Mouse (Mus musculus) urinary bladder, postnatal 14 days (tissue): ENCODE results near the gene Speer4a.
"Not testable (repeated sequence)": the region's sequence is repeated elsewhere in the genome, so short reads cannot be mapped to it uniquely, and the experiment has no call there.

Experiments used
- DNase-seq: peaks from one replicate; pipeline ENCODE4 v3.0.0; 2021; ENCODE audit warnings: low spot score

Speer4a gene

DNA sequence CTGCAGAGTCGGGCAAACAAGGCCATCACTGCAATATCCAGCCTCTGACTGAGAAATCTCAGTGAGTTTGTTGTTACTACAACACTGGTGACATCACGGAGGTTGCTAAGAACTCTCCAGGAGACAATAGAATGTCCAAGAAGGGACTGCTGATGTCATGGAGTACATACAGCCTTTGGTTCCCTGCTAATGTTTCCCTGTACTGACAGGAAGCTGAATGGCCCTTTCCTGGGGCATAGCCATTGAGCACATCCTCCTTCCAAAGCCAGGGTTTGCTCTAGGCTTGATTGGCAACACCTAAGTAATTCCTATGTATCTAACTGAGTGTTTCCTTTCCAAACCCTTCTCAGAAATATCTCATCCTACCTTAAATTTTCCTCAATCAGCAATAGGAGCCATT, at the start of gene Speer4a:
Speer4a (minus strand) TSS at position 101 of the 400 bp plus-strand sequence.
- DNase-seq, result not testable (repeated sequence)

DNA sequence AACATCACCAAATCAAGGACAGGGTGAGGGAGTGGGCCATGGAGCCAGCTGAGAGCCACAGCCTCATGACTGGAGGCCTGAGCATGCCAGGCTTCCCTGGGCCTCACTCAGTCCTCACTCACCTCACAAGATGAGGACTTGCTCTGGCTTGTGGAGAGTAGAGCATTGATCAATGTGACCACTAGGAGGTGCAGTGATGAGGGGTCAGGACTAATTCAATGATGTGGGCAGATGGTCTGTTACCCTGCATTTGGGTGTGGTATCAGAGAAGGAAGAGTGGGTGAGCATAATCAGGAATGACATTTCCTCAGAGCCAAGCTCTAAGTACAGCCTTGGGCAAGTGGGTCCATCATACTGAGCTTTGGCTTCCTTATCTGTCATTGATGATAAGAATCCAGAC, 39.7 kb upstream of the Speer4a start:
- DNase-seq, result not testable (repeated sequence)

DNA sequence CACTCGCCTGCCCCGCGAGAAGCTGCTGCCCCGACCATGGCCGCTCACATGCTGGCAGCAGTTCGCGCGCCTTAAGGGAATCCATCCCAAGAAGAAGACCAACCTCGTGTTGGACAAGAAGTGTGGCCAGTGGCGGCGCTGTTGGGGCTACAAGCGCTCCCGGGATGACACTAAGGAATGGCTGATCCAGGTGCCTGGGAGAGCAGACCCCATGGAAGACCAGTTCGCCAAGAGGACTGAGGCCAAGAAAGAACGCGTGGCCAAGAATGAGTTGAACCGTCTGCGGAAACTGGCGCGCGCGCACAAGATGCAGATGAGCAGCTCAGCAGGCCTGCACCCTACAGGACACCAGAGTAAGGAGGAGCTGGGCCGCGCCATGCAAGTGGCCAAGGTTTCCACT, 31.4 kb upstream of the Speer4a start:
- DNase-seq, result no peak

DNA sequence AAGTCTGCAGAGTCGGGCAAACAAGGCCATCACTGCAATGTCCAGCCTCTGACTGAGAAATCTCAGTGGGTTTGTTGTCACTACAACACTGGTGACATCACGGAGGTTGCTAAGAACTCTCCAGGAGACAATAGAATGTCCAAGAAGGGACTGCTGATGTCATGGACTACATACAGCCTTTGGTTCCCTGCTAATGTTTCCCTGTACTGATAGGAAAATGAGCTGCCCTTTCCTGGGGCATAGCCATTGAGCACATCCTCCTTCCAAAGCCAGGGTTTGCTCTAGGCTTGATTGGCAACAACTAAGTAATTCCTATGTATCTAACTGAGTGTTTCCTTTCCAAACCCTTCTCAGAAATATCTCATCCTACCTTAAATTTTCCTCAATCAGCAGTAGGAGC, 19.1 kb upstream of the Speer4a start, which contains the start of gene Gm7347:
Gm7347 (minus strand) TSS at position 101 of the 400 bp plus-strand sequence.
- not testable (repeated sequence) for DNase-seq

- DNase-seq, result not testable (repeated sequence)
Measured at GRCm38 (mm10) chr5:26022816-26023215, 16.5 kb downstream of the Speer4a start, which contains the start of gene Gm5862. TSS of gene Gm5862 (minus strand) at chr5:26022916.

DNA sequence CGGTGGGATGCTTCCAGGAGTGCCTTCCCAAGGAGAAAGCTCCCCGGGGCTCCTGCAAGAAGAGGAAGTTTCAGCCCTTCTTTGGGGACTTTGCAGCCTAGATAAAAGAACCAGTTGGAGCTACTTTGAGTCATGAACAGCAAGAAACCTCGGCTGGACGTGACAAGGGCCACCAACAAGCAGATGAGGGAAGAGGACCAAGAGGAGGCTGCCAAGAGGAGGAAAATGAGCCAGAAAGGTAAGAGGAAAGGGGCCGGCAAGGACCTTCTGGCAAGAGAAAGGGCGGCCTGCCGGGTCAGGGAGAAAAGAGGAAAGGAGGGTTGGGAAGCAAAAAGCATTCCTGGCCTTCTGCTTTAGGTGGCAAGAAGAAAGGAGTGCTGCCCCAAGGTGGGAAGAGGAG, 31.7 kb downstream of the Speer4a start:
- not testable (repeated sequence) for DNase-seq

- peak; percentile 4 for DNase-seq
Measured at GRCm38 (mm10) chr5:26006937-26007695, 32.2 kb downstream of the Speer4a start.

DNA sequence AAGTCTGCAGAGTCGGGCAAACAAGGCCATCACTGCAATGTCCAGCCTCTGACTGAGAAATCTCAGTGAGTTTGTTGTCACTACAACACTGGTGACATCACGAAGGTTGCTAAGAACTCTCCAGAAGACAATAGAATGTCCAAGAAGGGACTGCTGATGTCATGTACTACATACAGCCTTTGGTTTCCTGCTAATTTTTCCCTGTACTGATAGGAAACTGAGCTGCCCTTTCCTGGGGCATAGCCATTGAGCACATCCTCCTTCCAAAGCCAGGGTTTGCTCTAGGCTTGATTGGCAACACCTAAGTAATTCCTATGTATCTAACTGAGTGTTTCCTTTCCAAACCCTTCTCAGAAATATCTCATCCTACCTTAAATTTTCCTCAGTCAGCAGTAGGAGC, 34.7 kb downstream of the Speer4a start, which contains the start of gene Gm1979:
Gm1979 (minus strand) TSS at position 101 of the 400 bp plus-strand sequence.
- not testable (repeated sequence) for DNase-seq

GRCm38 (mm10) chr5:25988550-25988949, 50.8 kb downstream of the Speer4a start, which contains the start of gene Gm21698:
TSS of gene Gm21698 (minus strand) at chr5:25988650.
- DNase-seq, result not testable (repeated sequence)
